Mouse (Mus musculus) liver, embryonic 14.5 days (tissue): ENCODE results near the gene Hsd17b12.

Experiments used
- CTCF ChIP-seq: IDR thresholded peaks from 2 replicates; pipeline ENCODE4 v1.5.1; 2016; ENCODE audit warnings: antibody characterized with exemption, low read depth, control low read depth
- EP300 ChIP-seq: IDR thresholded peaks from 2 replicates; pipeline ENCODE4 v1.6.1; 2016; ENCODE audit warnings: antibody characterized with exemption, low read depth

- no peak for TF ChIP-seq EP300
- no peak for TF ChIP-seq CTCF
These were observed 109.5 kb downstream of the Hsd17b12 start for GRCm38 (mm10) chr2:94048271-94048670.
